Mouse (Mus musculus) hindbrain, embryonic 15.5 days (tissue): ENCODE measurements at regions not wholly inside any gene's neighbourhood (a gene's known extent, or its start where the extent isn't known, plus 50 kb on each side); places are given as distances from the start of the nearest gene placed in this dataset.

ENCODE experiments used
- ATAC-seq: fragments of 200-750 bp; cut with Nextera tagmentation; 2 replicates; pipeline ENCODE4 v1.8.0; 2017; ENCODE audit warnings: low read depth, moderate number of reproducible peaks, moderate TSS enrichment; ENCODE audit not compliant: low FRiP score
- H3K27ac ChIP-seq: fragments of 300-500 bp; sonication (generic); replicated peaks from 2 replicates; pipeline ENCODE4 v1.5.1; 2015; ENCODE audit warnings: mild to moderate bottlenecking, inconsistent platforms
- H3K27me3 ChIP-seq: fragments of 300-500 bp; sonication (generic); 2 replicates; pipeline ENCODE4 v1.6.1; 2015; ENCODE audit warnings: control low read depth, inconsistent platforms
- H3K36me3 ChIP-seq: fragments of 300-500 bp; sonication (generic); 2 replicates; pipeline ENCODE4 v1.6.1; 2015; ENCODE audit warnings: control low read depth, inconsistent platforms
- H3K4me1 ChIP-seq: fragments of 300-500 bp; sonication (generic); replicated peaks from 2 replicates; pipeline ENCODE4 v1.6.1; 2015; ENCODE audit warnings: control low read depth, inconsistent platforms
- H3K4me2 ChIP-seq: fragments of 300-500 bp; sonication (generic); 2 replicates; pipeline ENCODE4 v1.6.1; 2015; ENCODE audit warnings: moderate library complexity, mild to moderate bottlenecking, inconsistent platforms
- H3K4me3 ChIP-seq: fragments of 300-500 bp; sonication (generic); 2 replicates; pipeline ENCODE4 v1.5.1; 2015; ENCODE audit warnings: mild to moderate bottlenecking, inconsistent platforms
- H3K9ac ChIP-seq: fragments of 300-500 bp; sonication (generic); 2 replicates; pipeline ENCODE4 v1.6.1; 2015; ENCODE audit warnings: inconsistent platforms
- H3K9me3 ChIP-seq: fragments of 300-500 bp; sonication (generic); 2 replicates; pipeline ENCODE4 v1.6.1; 2016; ENCODE audit warnings: control low read depth, inconsistent platforms
- WGBS: fragments of 180-500 bp; shearing (Covaris S2); methylation state at CpG from one replicate; pipeline ENCODE4 v1.1.7; 2015; 5-methylcytosine and 5-hydroxymethylcytosine counted together

- ATAC-seq: no peak
- H3K36me3 ChIP-seq: no peaks in the 10 kb centered on the region
- 90% methylated on average over 2 of the region's 2 CpGs for WGBS
Measured at GRCm38 (mm10) chr10:57113359-57113758, 372.8 kb upstream of the Hsf2 start.

GRCm38 (mm10) chr10:57114696-57115271, 371.4 kb upstream of the Hsf2 start:
- no peaks in the 10 kb centered on the region for H3K4me1 ChIP-seq
- H3K4me3 ChIP-seq: no peak overlapping the region
- H3K9ac ChIP-seq: no peak overlapping the region
- WGBS: 92% methylated on average over 8 of the region's 8 CpGs
- H3K4me2 ChIP-seq: no peak overlapping the region
- H3K27me3 ChIP-seq: no peaks in the 10 kb centered on the region
- H3K36me3 ChIP-seq: no peaks in the 10 kb centered on the region
- H3K27ac ChIP-seq: no peak overlapping the region
- ATAC-seq: no peak
- H3K9me3 ChIP-seq: no peaks in the 10 kb centered on the region

More at GRCm38 (mm10) chr10:57113359-57113758, 372.8 kb upstream of the Hsf2 start:
- Histone ChIP-seq H3K27ac (no peak overlapping the region), H3K4me3 (no peak overlapping the region), H3K27me3 (no peaks in the 10 kb centered on the region), H3K4me2 (no peak overlapping the region), H3K9ac (no peak overlapping the region), H3K4me1 (no peaks in the 10 kb centered on the region), H3K9me3 (no peaks in the 10 kb centered on the region)

- Histone ChIP-seq H3K27ac (no peak overlapping the region), H3K4me2 (no peak overlapping the region), H3K9ac (no peak overlapping the region), H3K4me1 (no peaks in the 10 kb centered on the region), H3K4me3 (no peak overlapping the region), H3K27me3 (no peaks in the 10 kb centered on the region), H3K9me3 (no peaks in the 10 kb centered on the region), H3K36me3 (no peaks in the 10 kb centered on the region)
- ATAC-seq: no peak
- 78% methylated on average over 1 of the region's 1 CpGs for WGBS
Measured at GRCm38 (mm10) chr10:57121514-57121913, 364.7 kb upstream of the Hsf2 start.

- no peaks in the 10 kb centered on the region for H3K9me3 ChIP-seq
- H3K27me3 ChIP-seq: no peaks in the 10 kb centered on the region
- H3K36me3 ChIP-seq: no peaks in the 10 kb centered on the region
- H3K4me1 ChIP-seq: no peaks in the 10 kb centered on the region
- no peak overlapping the region for H3K27ac ChIP-seq
- no peak overlapping the region for H3K4me2 ChIP-seq
- no peak overlapping the region for H3K4me3 ChIP-seq
- ATAC-seq: no peak
- H3K9ac ChIP-seq: no peak overlapping the region
- WGBS: 73% methylated on average over 3 of the region's 3 CpGs
Measured at GRCm38 (mm10) chr10:57127185-57127584, 359.0 kb upstream of the Hsf2 start.

- Histone ChIP-seq H3K4me3 (no peak overlapping the region), H3K4me1 (no peaks in the 10 kb centered on the region), H3K4me2 (no peak overlapping the region), H3K9ac (no peak overlapping the region), H3K9me3 (no peaks in the 10 kb centered on the region), H3K27me3 (no peaks in the 10 kb centered on the region), H3K36me3 (no peaks in the 10 kb centered on the region), H3K27ac (no peak overlapping the region)
- WGBS: 78% methylated on average over 4 of the region's 4 CpGs
- no peak for ATAC-seq
Measured at GRCm38 (mm10) chr10:57156426-57156825, 329.8 kb upstream of the Hsf2 start.

GRCm38 (mm10) chr10:57156912-57157311, 329.3 kb upstream of the Hsf2 start:
- WGBS: 73% methylated on average over 9 of the region's 9 CpGs
- H3K27me3 ChIP-seq: no peaks in the 10 kb centered on the region
- no peak overlapping the region for H3K27ac ChIP-seq
- no peak overlapping the region for H3K4me3 ChIP-seq
- no peak overlapping the region for H3K4me2 ChIP-seq
- no peaks in the 10 kb centered on the region for H3K4me1 ChIP-seq
- no peaks in the 10 kb centered on the region for H3K36me3 ChIP-seq
- H3K9ac ChIP-seq: no peak overlapping the region
- no peak for ATAC-seq
- H3K9me3 ChIP-seq: no peaks in the 10 kb centered on the region

- Histone ChIP-seq H3K4me2 (no peak overlapping the region), H3K4me1 (no peaks in the 10 kb centered on the region), H3K9ac (no peak overlapping the region), H3K4me3 (no peak overlapping the region), H3K27ac (no peak overlapping the region), H3K27me3 (no peaks in the 10 kb centered on the region), H3K9me3 (no peaks in the 10 kb centered on the region), H3K36me3 (no peaks in the 10 kb centered on the region)
- no peak for ATAC-seq
Measured at GRCm38 (mm10) chr10:57160546-57160945, 325.6 kb upstream of the Hsf2 start.

GRCm38 (mm10) chr10:57163359-57163758, 322.8 kb upstream of the Hsf2 start:
- no peak overlapping the region for H3K27ac ChIP-seq
- no peaks in the 10 kb centered on the region for H3K4me1 ChIP-seq
- 83% methylated on average over 5 of the region's 5 CpGs for WGBS
- no peaks in the 10 kb centered on the region for H3K9me3 ChIP-seq
- no peak overlapping the region for H3K4me3 ChIP-seq
- no peak overlapping the region for H3K4me2 ChIP-seq
- no peak for ATAC-seq
- H3K27me3 ChIP-seq: no peaks in the 10 kb centered on the region
- no peaks in the 10 kb centered on the region for H3K36me3 ChIP-seq
- H3K9ac ChIP-seq: no peak overlapping the region

GRCm38 (mm10) chr10:57183560-57183959, 302.6 kb upstream of the Hsf2 start:
- Histone ChIP-seq H3K36me3 (no peaks in the 10 kb centered on the region), H3K27me3 (no peaks in the 10 kb centered on the region), H3K4me1 (no peaks in the 10 kb centered on the region), H3K4me3 (no peak overlapping the region), H3K9ac (no peak overlapping the region), H3K4me2 (no peak overlapping the region), H3K9me3 (no peaks in the 10 kb centered on the region), H3K27ac (no peak overlapping the region)
- no peak for ATAC-seq
- 78% methylated on average over 1 of the region's 1 CpGs for WGBS

GRCm38 (mm10) chr10:57210701-57211100, 275.5 kb upstream of the Hsf2 start:
- no peak overlapping the region for H3K27ac ChIP-seq
- no peak for ATAC-seq
- H3K4me1 ChIP-seq: no peaks in the 10 kb centered on the region
- no peaks in the 10 kb centered on the region for H3K27me3 ChIP-seq
- no peaks in the 10 kb centered on the region for H3K36me3 ChIP-seq
- H3K4me3 ChIP-seq: no peak overlapping the region
- no peaks in the 10 kb centered on the region for H3K9me3 ChIP-seq
- H3K9ac ChIP-seq: no peak overlapping the region
- no peak overlapping the region for H3K4me2 ChIP-seq

GRCm38 (mm10) chr10:57231117-57231516, 255.1 kb upstream of the Hsf2 start:
- no peak overlapping the region for H3K27ac ChIP-seq
- WGBS: 85% methylated on average over 3 of the region's 3 CpGs

GRCm38 (mm10) chr10:57281220-57281619, 205.0 kb upstream of the Hsf2 start:
- no peak overlapping the region for H3K9ac ChIP-seq
- ATAC-seq: no peak
- no peaks in the 10 kb centered on the region for H3K4me1 ChIP-seq
- 37% methylated on average over 1 of the region's 1 CpGs for WGBS
- no peaks in the 10 kb centered on the region for H3K27me3 ChIP-seq
- H3K9me3 ChIP-seq: no peaks in the 10 kb centered on the region
- H3K36me3 ChIP-seq: no peaks in the 10 kb centered on the region
- H3K27ac ChIP-seq: no peak overlapping the region
- H3K4me3 ChIP-seq: no peak overlapping the region
- H3K4me2 ChIP-seq: no peak overlapping the region

More at GRCm38 (mm10) chr10:57231117-57231516, 255.1 kb upstream of the Hsf2 start:
- Histone ChIP-seq H3K4me1 (no peaks in the 10 kb centered on the region), H3K4me2 (no peak overlapping the region), H3K36me3 (no peaks in the 10 kb centered on the region), H3K9ac (no peak overlapping the region), H3K27me3 (no peaks in the 10 kb centered on the region), H3K9me3 (no peaks in the 10 kb centered on the region), H3K4me3 (no peak overlapping the region)
- no peak for ATAC-seq

GRCm38 (mm10) chr10:57282896-57283295, 203.3 kb upstream of the Hsf2 start:
- ATAC-seq: no peak
- Histone ChIP-seq H3K4me2 (no peak overlapping the region), H3K27ac (no peak overlapping the region), H3K9ac (no peak overlapping the region), H3K4me1 (no peaks in the 10 kb centered on the region), H3K4me3 (no peak overlapping the region), H3K9me3 (no peaks in the 10 kb centered on the region), H3K36me3 (no peaks in the 10 kb centered on the region), H3K27me3 (no peaks in the 10 kb centered on the region)
- WGBS: 87% methylated on average over 5 of the region's 5 CpGs
